Mouse (Mus musculus): ENCODE results near the gene Gcgr. TPM values are rescaled to one million over a fixed set of nuclear protein-coding genes. Genes with fewer than 3 reads are reported as not detected.
"Not testable (repeated sequence)": the region's sequence is repeated elsewhere in the genome, so short reads cannot be mapped to it uniquely, and the experiment has no call there.

Gcgr gene
- total RNA-seq, 1 experiment from 2014 or later: 1.0 TPM

GRCm38 (mm10) chr11:120506899-120507298 is 23.6 kb upstream of the Gcgr start:
- no peak for DNase-seq

DNA sequence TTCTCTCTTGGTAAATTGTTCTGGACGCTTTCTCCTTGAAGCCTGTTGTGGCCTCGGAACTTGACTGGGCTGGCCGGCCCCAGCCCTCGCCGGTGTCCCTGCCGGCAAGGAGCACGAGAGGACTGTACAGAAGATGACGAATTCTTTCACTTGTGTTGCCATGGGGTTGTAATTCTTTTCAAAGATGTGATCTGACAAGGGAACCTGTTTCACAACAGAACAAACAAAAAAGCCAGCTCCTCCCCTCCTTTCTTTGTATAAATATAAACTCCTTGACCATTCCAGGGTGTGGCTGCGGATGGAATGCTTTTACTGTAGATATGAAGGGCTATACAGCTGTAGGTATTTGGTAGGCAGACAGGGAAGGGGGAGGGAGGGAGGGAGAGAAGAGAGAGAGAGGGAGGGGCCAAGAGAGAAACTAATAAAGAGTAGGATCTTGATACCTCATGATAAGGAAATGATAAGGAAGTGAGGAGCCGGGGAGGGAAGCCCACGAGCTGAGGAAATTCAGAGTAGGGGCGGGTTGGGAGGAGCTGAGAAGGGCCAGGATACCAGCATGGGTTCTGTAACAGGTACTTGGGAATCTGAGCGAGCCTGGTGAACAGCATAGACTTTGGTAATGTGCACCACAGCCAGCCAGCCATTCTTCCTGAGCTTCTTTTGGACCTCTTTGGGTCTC is 22.7 kb upstream of the Gcgr start:
- DNase-seq: no peak

GRCm38 (mm10) chr11:120508290-120508870 is 22.1 kb upstream of the Gcgr start:
- DNase-seq: no peak

DNA sequence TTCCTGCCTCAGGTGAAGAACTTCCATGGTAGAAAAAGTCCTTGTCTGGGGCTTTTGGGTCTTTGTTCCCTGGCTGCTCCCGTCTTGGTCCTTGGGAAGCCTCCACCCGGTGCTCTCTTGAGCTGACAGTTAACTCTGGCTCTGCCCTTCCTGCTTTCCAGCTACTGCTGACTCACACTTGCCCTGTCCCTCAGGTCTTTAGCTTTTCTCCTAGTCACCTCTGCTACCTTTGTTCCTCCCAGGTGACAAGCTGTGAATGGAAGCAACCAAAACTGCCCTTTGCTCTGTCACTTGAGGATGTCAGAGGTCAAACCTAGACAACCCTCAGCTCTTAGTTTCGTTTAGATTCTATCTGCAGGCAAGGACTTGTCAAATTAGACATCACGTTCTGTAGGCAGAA is 20.6 kb upstream of the Gcgr start:
- no peak for DNase-seq

- no peak for DNase-seq
Measured at GRCm38 (mm10) chr11:120510375-120511030, 20.0 kb upstream of the Gcgr start.

- DNase-seq: peak; percentile 30
Measured at GRCm38 (mm10) chr11:120512790-120513453, 17.6 kb upstream of the Gcgr start.

DNA sequence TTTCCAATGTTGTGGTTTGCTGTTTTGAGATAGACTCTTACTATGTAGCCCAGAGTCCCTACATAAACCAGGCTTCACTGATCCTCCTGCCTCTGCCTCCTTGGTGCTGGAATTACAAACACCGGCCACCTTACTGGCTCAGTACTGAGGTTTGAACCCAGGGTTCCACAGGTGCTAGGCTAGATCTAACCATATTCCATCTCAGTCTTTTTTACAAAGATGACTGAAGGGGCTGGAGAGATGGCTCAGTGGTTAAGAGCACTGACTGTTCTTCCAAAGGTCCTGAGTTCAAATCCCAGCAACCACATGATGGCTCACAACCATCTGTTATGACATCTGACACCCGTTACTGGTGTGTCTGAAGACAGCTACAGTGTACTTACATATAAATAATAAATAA is 16.2 kb upstream of the Gcgr start:
- not testable (repeated sequence) for DNase-seq

DNA sequence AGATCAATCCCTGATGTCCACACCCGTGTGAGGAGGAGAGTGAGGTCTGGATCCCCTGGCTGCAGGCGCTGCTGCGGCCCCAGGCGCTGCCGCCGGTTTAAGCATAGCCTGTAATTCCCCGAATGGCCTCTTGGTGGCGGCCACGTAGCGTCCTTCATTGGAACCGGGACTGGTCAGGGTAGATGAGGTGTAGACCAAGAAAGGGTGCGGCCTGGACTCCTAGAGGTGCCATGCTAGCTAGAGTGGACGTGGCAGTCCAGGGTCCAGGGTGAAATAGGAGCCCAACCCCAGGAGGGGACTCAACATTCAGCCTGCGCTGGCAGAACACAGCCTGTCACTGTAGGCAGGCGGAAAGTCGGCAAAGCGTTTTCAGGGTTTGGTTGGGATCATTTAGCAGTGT is 14.9 kb upstream of the Gcgr start:
- DNase-seq: peak; percentile 87

- DNase-seq: no peak
Measured at GRCm38 (mm10) chr11:120517147-120517546, 13.4 kb upstream of the Gcgr start.

GRCm38 (mm10) chr11:120518027-120518426 is 12.5 kb upstream of the Gcgr start:
- no peak for DNase-seq

DNA sequence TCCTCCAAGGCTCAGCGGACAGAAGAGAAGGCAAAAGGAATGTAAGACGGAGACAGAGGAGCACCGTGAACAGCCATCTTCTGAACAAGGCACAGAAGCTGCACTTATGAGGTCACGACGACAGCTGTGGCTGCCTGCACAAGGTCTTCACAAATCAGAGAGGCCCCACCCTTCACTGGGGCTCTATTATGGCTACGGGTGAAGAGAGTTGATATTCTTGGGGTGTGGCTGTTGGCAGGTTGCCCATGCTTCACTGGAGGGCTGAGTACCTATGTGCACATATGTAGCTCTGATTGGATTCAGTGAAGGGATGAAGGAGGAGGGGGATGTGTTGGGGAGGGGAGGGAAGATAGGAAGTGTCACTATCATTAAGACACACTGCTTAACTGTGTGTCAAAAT is 11.9 kb upstream of the Gcgr start:
- DNase-seq: no peak

GRCm38 (mm10) chr11:120519738-120520137 is 10.8 kb upstream of the Gcgr start:
- DNase-seq: peak; percentile 25

- DNase-seq: no peak
Measured at GRCm38 (mm10) chr11:120520498-120520897, 10.0 kb upstream of the Gcgr start.

- peak; percentile 50 for DNase-seq
Measured at GRCm38 (mm10) chr11:120520967-120521540, 9.4 kb upstream of the Gcgr start.

GRCm38 (mm10) chr11:120522581-120522980 is 7.9 kb upstream of the Gcgr start:
- no peak for DNase-seq

GRCm38 (mm10) chr11:120525959-120526358 is 4.5 kb upstream of the Gcgr start:
- no peak for DNase-seq

DNA sequence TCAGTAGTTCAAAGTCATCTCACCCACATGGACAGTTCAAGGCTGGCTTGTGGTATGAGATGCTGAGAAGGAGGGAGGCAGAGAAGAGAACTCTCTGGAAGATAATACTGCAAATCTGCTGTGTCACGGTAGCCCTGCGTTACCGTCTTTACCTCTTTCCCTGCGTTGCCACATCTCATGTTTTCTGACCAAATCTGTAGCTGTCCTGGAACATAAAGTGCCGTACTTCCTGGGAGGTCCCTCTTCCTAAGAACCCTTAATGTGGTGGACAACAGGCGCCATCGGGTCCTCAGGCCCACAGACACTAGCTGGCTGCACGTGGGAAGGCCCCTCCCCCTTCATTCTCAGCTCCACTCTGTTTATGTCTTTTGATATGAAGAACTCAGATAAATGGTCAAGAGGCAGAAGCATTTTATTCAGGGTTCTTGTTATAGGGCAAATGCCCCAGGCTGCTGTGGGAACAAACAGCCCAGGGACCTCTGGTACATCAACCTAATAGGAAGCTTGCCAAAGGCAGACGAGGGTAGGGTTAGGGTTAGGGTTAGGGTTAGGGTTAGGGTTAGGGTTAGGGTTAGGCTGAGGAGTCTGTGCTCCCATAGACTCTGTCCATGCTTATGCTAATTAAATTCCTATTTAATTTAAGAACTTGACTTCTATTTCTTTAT is 2.7 kb upstream of the Gcgr start:
- DNase-seq: no peak

- DNase-seq: no peak
Measured at GRCm38 (mm10) chr11:120528903-120529302, 1.6 kb upstream of the Gcgr start.

GRCm38 (mm10) chr11:120531646-120532045 is 1.1 kb downstream of the Gcgr start:
- no peak for DNase-seq

DNA sequence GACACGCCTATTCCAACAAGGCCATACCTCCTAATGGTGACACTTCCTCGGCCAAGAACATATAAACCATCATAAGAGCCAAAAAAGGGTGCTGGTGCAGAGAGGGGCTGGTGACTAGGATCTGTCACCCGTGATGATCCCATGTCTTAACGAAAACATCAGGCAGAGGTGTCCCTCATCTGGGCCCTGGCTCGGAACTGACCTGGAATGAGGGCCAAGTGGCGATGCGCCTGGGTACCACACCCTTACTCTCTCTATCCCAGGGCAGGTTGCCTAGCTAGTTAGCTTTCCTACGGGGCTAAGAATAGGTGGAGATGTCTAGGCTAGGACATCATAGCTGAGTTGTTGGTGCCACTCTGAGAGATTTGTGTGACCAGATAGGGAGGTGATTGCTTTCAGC is 3.6 kb downstream of the Gcgr start:
- DNase-seq: no peak

GRCm38 (mm10) chr11:120535145-120535544 is 4.6 kb downstream of the Gcgr start:
- no peak for DNase-seq

DNA sequence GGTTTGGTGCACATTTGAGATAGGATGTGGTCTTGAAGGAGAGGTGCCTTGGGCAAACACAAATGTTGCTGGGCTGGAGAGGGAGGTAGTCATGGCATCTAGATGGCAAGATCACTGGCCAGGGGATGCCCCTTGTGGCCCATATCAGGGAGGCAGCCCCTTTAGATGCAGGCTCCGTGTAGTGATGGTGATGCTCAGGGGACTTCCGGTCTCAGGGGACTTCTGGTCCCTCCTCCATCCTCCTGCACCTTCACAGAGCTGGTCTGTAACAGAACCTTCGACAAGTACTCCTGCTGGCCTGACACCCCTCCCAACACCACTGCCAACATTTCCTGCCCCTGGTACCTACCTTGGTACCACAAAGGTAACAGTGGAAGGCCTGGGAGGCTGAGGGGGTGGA is 5.3 kb downstream of the Gcgr start:
- no peak for DNase-seq
